Mouse (Mus musculus): ENCODE results near the gene Hoxd1. TPM values are rescaled to one million over a fixed set of nuclear protein-coding genes. Genes with fewer than 3 reads are reported as not detected.

Hoxd1 gene
- total RNA-seq, 2 experiments from 2014 or later: not detected

- DNase-seq: no peak
Observed at GRCm38 (mm10) chr2:74748436-74748995, 14.3 kb upstream of the Hoxd1 start.

GRCm38 (mm10) chr2:74749337-74750121 lies 13.3 kb upstream of the Hoxd1 start:
- DNase-seq: no peak

DNA sequence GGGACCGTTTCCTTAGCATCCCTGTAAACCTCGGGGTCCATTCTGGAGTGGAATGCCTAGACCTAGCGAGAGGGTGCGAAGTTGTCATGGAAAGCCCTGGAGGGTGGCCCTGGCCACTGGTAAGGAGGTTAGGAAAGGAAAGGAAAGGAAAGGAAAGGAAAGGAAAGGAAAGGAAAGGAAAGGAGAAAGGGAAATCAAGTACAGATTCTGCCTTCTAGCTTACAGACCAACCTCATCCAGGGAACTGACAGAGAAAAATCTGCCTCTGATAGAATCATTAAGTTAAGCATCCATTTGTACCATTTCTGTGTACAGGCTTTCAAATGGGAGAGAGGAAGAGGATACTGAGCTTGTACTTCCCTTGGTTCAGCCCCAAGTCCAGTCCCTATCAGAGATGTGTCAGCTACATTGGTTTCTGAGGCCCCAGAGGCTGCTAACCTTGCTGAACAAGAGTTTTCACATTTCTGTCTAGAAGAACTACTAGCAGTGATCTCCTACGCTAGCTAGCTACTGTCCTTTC lies 12.0 kb upstream of the Hoxd1 start:
- DNase-seq: no peak

DNA sequence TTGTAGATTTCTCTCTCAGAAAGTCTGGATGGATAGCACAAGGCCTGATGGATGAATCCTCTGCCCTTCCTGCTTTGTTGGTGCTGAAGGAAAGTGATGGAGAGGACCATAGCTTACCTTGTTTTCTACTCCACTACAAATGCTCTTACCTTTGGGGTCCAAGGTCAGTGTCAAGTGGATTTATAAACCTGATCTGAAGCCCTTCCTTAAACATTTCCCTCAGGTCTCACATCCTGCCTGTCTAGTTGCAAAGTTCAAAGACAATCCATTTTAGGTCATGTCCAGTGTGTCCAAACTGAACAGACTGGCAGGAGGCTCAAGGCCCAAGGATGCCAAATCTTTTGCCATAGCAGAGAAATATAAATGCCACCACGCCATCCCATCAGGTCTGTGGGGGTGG lies 10.9 kb upstream of the Hoxd1 start:
- no peak for DNase-seq

DNA sequence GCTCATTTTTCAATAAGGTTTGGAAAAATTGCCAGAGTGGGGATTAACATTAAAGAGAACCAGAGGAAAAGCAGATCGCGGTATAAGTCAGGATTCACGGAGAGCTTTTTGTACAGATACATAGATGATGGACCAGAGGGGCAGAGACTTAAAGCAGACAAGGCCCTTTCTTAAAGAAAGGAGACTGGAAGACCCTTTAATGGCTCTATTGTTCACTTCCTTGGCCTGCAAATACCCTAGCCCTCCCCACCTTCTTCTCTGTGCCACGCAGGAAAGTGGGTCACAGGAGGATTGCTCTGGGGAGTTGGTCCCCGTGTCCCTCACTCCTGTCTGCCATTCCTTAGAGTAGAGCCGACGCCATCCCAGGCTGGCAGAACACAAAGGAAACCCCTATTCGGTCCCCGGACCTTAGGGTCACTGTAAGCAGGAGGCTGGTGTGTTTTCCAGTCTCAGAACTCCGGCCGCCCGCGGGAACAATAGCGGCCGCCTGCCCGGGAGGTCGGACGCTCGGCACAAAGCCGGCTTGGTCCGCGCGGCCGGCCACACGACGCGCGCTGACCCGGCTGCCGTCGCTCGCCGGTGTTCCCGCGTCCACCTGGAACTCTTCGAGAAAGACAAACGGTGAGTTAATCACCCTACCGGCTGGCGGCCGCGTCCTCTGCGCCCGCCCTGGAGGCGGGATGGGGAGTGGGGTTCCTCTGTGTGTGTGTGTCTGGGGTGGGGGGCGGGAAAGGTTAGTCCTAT lies 10.2 kb upstream of the Hoxd1 start:
- DNase-seq: no peak

GRCm38 (mm10) chr2:74753175-74753523 lies 9.6 kb upstream of the Hoxd1 start:
- no peak for DNase-seq

GRCm38 (mm10) chr2:74753711-74754110 lies 9.1 kb upstream of the Hoxd1 start:
- DNase-seq: no peak

GRCm38 (mm10) chr2:74760146-74760545 lies 2.6 kb upstream of the Hoxd1 start:
- no peak for DNase-seq

- DNase-seq: no peak
Observed at GRCm38 (mm10) chr2:74761941-74762340, 839 bp upstream of the Hoxd1 start.

DNA sequence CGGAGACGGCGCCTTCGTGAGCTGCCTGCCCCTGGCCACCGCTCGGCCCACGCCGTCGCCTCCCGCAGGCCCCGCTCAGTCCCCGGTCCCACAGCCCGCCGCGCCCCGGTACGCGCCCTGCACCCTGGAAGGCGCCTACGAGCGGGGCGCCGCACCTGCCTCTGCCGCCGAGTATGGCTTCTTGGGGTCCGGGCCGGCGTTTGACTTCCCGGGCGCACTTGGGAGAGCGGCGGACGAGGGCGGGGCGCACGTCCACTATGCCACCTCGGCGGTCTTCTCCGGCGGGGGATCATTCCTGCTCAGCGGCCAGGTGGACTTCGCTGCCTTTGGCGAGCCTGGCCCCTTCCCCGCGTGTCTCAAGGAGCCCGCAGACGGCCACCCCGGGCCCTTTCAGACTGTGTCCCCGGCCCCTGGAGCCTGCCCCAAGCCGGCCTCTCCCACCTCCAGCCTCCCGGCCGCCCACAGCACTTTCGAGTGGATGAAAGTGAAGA lies 510 bp downstream of the Hoxd1 start:
- no peak for DNase-seq

DNA sequence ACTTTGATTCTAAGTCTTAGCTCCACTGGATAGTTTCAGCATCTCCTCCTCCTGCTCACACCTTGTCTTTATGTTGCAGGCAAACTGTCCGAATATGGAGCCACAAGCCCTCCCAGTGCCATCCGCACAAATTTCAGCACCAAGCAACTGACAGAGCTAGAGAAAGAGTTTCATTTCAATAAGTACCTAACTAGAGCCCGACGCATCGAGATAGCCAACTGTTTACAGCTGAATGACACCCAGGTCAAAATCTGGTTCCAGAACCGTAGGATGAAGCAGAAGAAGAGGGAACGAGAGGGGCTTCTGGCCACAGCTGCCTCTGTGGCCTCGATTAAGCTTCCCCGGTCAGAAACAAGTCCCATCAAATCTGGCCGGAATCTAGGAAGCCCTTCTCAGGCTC lies 1.2 kb downstream of the Hoxd1 start:
- DNase-seq: no peak

- DNase-seq: no peak
Observed at GRCm38 (mm10) chr2:74774359-74774758, 11.6 kb downstream of the Hoxd1 start.

DNA sequence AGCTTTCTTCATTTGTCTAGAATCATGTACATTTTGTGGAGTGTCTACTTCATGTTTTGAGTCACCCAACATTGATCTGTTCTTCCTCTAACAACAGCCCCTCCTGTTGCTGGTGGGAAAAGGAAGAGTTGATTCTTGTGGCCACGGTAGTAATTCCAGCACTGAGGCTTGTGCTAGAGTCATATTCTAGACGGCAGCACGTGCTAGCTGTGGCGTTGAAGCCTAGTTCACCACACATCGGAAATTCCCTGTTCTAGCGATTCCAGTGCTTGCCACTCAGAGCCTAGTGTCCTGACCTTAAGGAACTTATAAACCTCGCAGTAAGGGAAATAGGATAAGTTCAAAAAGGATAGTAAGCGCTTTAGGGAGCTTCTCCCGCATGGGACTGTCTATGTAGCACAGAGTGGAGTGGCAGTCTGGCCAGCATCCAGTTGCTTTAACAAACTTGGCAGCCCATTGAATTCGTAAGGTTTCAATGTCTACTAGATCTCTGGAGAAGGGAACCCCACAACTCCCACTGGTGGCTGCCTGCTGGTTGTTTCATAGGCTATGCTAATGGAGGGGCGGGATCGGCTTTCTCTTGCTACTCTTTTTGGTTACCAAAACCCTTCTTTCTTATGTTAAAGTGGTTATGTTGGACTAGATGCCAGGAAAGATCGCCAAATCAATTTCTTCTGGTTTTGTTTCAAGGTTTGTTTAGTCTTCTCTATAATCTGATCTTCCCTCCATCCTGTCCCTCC lies 14.9 kb downstream of the Hoxd1 start:
- no peak for DNase-seq

DNA sequence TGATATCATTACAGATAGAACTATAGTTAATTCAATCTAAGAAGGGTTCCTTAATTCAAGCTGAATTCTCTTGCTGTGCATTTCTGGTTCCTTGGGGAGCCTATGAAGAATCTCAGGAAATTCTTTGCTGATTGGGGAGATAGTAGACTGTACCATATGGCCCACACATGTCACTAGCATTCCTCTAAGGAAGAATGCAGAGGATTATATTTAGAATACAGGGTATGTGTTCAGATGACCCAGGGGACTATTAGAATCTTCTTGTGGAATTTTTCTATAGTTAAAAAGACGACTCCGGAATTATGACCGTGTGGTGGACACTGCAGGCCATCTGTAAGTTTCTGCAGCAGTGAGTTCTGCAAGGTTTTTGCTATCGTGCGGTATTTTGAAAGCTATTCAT lies 18.6 kb downstream of the Hoxd1 start:
- no peak for DNase-seq

GRCm38 (mm10) chr2:74795531-74795930 lies 32.8 kb downstream of the Hoxd1 start:
- DNase-seq: peak; percentile 21

- DNase-seq: no peak
Observed at GRCm38 (mm10) chr2:74808431-74808830, 45.7 kb downstream of the Hoxd1 start.

Small RNA genes lying within 50 kb of the gene (microRNA-seq; reads per million reads assigned to microRNA genes)
- 15,115 to 33,849 reads per million in 2 experiments for gene Mir10b (ENCODE audit: borderline replicate concordance in 2 of 2)

Other genes starting within 250 kb of the Hoxd1 start
- 10 to 100 TPM; 43.6 to 48.4 TPM for gene Lnpk, start 183.5 kb upstream of the Hoxd1 start, total RNA-seq (2021)
- under 1 TPM in 1 of 2 experiments, not detected in 1; 0.08 TPM for gene Evx2, start 103.4 kb upstream of the Hoxd1 start, total RNA-seq (2021)
- not detected for gene Hoxd13, start 94.7 kb upstream of the Hoxd1 start, total RNA-seq (2021)
- gene Hoxd12, start 88.0 kb upstream of the Hoxd1 start, total RNA-seq (2021): not detected
- under 1 TPM in 1 of 2 experiments, not detected in 1; 0.26 TPM for gene Hoxd11, start 83.4 kb upstream of the Hoxd1 start, total RNA-seq (2021)
- gene Hoxd10, start 71.1 kb upstream of the Hoxd1 start, total RNA-seq (2021): 1 to 10 TPM; 1.5 to 4.5 TPM
- 10 to 100 TPM in 1 of 2 experiments, 1 to 10 TPM in 1; 5.7 to 14.7 TPM for gene Hoxd9, start 65.3 kb upstream of the Hoxd1 start, total RNA-seq (2021)
- gene Hoxd8, start 58.4 kb upstream of the Hoxd1 start, total RNA-seq (2021): 10 to 100 TPM; 11.7 to 30.6 TPM
- gene Hoxd3, start 51.1 kb upstream of the Hoxd1 start, total RNA-seq (2021): not detected
- gene Hoxd4, start 51.1 kb upstream of the Hoxd1 start, total RNA-seq (2021): 1 to 10 TPM; 1.4 to 2.2 TPM
- under 1 TPM in 1 of 2 experiments, not detected in 1; 0.27 TPM for gene Gm28230, start 36.3 kb upstream of the Hoxd1 start, total RNA-seq (2021)
- 10 to 100 TPM; 33.2 to 43.5 TPM for gene Mtx2, start 62.8 kb downstream of the Hoxd1 start, total RNA-seq (2021)

Measured in gastrocnemius, postnatal 25 days (tissue).